Mouse (Mus musculus) midbrain, embryonic 14.5 days (tissue): ENCODE measurements around the gene Tmprss3. TPM values are rescaled to one million over a fixed set of nuclear protein-coding genes. Genes with fewer than 3 reads are reported as not detected.

Source experiments
- ATAC-seq: fragments of 200-750 bp; cut with Nextera tagmentation; 2 replicates; pipeline ENCODE4 v1.8.0; 2017; ENCODE audit warnings: moderate number of reproducible peaks, moderate library complexity; ENCODE audit not compliant: low FRiP score, low TSS enrichment
- DNase-seq: peaks from one replicate; pipeline ENCODE4 v3.0.0-alpha.2; 2015
- H3K27ac ChIP-seq: fragments of 300-500 bp; sonication (generic); replicated peaks from 2 replicates; pipeline ENCODE4 v1.5.1; 2014; ENCODE audit warnings: mild to moderate bottlenecking, low read depth, low read length, moderate library complexity
- H3K27me3 ChIP-seq: fragments of 300-500 bp; sonication (generic); 2 replicates; pipeline ENCODE4 v1.6.1; 2014; ENCODE audit warnings: low read length, control low read depth, mixed read lengths; ENCODE audit not compliant: control insufficient read depth, insufficient read depth
- H3K36me3 ChIP-seq: fragments of 300-500 bp; sonication (generic); 2 replicates; pipeline ENCODE4 v1.6.1; 2014; ENCODE audit warnings: low read length, control low read depth; ENCODE audit not compliant: control insufficient read depth, insufficient read depth
- H3K4me1 ChIP-seq: fragments of 300-500 bp; sonication (generic); 2 replicates; pipeline ENCODE4 v1.6.1; 2014; ENCODE audit warnings: mild to moderate bottlenecking, antibody characterized with exemption, low read length, control low read depth; ENCODE audit not compliant: control insufficient read depth, insufficient read depth
- H3K4me2 ChIP-seq: fragments of 300-500 bp; sonication (generic); 2 replicates; pipeline ENCODE4 v1.6.1; 2014; ENCODE audit warnings: mild to moderate bottlenecking, low read length, moderate library complexity
- H3K4me3 ChIP-seq: fragments of 300-500 bp; sonication (generic); replicated peaks from 2 replicates; pipeline ENCODE4 v1.5.1; 2014; ENCODE audit warnings: low read depth, low read length
- H3K9ac ChIP-seq: fragments of 300-500 bp; sonication (generic); replicated peaks from 2 replicates; pipeline ENCODE4 v1.6.1; 2014; ENCODE audit warnings: mild to moderate bottlenecking, low read length, moderate library complexity
- H3K9me3 ChIP-seq: fragments of 300-500 bp; sonication (generic); 2 replicates; pipeline ENCODE4 v1.6.1; 2016; ENCODE audit warnings: low read length, control low read depth, mixed read lengths; ENCODE audit not compliant: control insufficient read depth
- WGBS: fragments of 180-500 bp; shearing (Covaris S2); extraction: QIAGEN DNeasy Blood & Tissue Kit; methylation state at CpG from one replicate; pipeline ENCODE4 v1.1.7; 2014; 5-methylcytosine and 5-hydroxymethylcytosine counted together
- polyA plus RNA-seq: library from polyadenylated mRNA; unstranded; fragments of >200 nt; fragmentation: Nextera tagmentation; extraction: Ambion mirVana; gene quantifications from 2 replicates; pipeline ENCODE4 v1.2.1, GENCODE M21; 2014

Tmprss3 gene
- polyA plus RNA-seq, 1 experiment from 2014 or later: not detected

GRCm38 (mm10) chr17:31231780-31232179, 33.0 kb upstream of the Tmprss3 start:
- no peak overlapping the region for H3K4me2 ChIP-seq
- H3K36me3 ChIP-seq: no peaks in the 10 kb centered on the region
- no peaks in the 10 kb centered on the region for H3K9me3 ChIP-seq
- WGBS: 34% methylated on average over 6 of the region's 6 CpGs
- H3K27me3 ChIP-seq: no peaks in the 10 kb centered on the region
- no peak overlapping the region for H3K4me3 ChIP-seq
- DNase-seq (no peak), ATAC-seq (no peak)
- H3K9ac ChIP-seq: no peak overlapping the region
- no peak overlapping the region; the same call in 1 of the 2 replicates for H3K27ac ChIP-seq
- peaks cover 4% of the 10 kb centered on the region; the same call in 1 of the 2 replicates for H3K4me1 ChIP-seq

DNA sequence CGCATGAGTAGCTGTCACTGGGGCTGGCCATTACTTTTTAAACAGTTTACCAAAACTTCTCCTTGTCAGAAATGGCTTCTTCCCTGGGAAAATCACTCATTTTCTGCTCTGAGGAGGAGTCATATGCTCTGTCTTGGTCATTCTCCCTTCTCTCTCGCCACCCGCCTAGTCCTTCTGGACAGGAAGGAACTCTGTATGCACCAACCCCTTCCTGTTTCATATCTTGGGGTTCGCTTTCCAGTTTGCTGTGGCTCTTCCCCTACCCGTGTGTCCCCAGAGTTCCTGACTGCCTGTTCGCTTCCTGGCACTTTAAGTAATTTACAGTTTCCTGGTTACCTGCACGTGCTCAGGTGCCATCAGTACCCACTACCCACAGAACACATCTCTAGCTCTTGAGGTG, 28.2 kb upstream of the Tmprss3 start:
- Histone ChIP-seq H3K9me3 (no peaks in the 10 kb centered on the region), H3K4me2 (no peak overlapping the region), H3K27me3 (no peaks in the 10 kb centered on the region), H3K9ac (no peak overlapping the region), H3K4me1 (peaks cover 2% of the 10 kb centered on the region; the same call in 1 of the 2 replicates), H3K36me3 (no peaks in the 10 kb centered on the region), H3K27ac (no peak overlapping the region), H3K4me3 (no peak overlapping the region)
- no peak for ATAC-seq
- WGBS: 91% methylated on average over 7 of the region's 7 CpGs
- DNase-seq: no peak

- ATAC-seq (no peak), DNase-seq (no peak)
- H3K27ac ChIP-seq: no peak overlapping the region
- no peak overlapping the region for H3K4me3 ChIP-seq
- no peak overlapping the region for H3K4me2 ChIP-seq
- no peak overlapping the region for H3K9ac ChIP-seq
- WGBS: 69% methylated on average over 3 of the region's 3 CpGs
- no peaks in the 10 kb centered on the region for H3K4me1 ChIP-seq
- H3K9me3 ChIP-seq: no peaks in the 10 kb centered on the region
- H3K36me3 ChIP-seq: no peaks in the 10 kb centered on the region
- H3K27me3 ChIP-seq: no peaks in the 10 kb centered on the region
These were observed 27.6 kb upstream of the Tmprss3 start for GRCm38 (mm10) chr17:31226368-31226767.

DNA sequence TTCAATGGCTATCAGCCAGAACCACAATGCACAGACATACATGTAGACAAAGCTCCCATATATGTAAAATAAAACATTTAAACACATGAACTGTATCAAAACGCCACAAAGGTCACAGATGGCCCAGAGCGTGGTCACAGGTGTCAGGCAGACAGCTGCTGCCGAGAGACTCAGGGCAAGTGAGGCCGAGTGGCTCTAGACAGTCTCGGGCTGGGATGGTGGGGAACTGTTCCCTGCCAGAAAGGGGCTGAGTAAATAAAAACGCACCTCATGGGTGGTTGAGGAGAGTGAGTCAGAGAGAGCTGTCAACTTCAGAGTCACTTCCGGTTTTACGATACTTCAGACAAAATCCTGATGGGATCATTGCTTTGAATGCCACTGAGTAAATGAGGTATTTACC, 25.8 kb upstream of the Tmprss3 start:
- DNase-seq: no peak
- no peak overlapping the region for H3K9ac ChIP-seq
- no peaks in the 10 kb centered on the region for H3K4me1 ChIP-seq
- H3K27me3 ChIP-seq: no peaks in the 10 kb centered on the region
- H3K27ac ChIP-seq: no peak overlapping the region
- no peaks in the 10 kb centered on the region for H3K36me3 ChIP-seq
- H3K4me3 ChIP-seq: no peak overlapping the region
- no peaks in the 10 kb centered on the region for H3K9me3 ChIP-seq
- WGBS: 87% methylated on average over 8 of the region's 8 CpGs
- no peak for ATAC-seq
- H3K4me2 ChIP-seq: no peak overlapping the region

- Histone ChIP-seq H3K9ac (no peak overlapping the region), H3K27ac (no peak overlapping the region), H3K4me2 (no peak overlapping the region), H3K4me1 (no peaks in the 10 kb centered on the region), H3K36me3 (no peaks in the 10 kb centered on the region), H3K4me3 (no peak overlapping the region), H3K27me3 (no peaks in the 10 kb centered on the region), H3K9me3 (no peaks in the 10 kb centered on the region)
- DNase-seq (no peak), ATAC-seq (no peak)
- WGBS: 82% methylated on average over 7 of the region's 7 CpGs
These were observed 25.1 kb upstream of the Tmprss3 start for GRCm38 (mm10) chr17:31223835-31224234.

DNA sequence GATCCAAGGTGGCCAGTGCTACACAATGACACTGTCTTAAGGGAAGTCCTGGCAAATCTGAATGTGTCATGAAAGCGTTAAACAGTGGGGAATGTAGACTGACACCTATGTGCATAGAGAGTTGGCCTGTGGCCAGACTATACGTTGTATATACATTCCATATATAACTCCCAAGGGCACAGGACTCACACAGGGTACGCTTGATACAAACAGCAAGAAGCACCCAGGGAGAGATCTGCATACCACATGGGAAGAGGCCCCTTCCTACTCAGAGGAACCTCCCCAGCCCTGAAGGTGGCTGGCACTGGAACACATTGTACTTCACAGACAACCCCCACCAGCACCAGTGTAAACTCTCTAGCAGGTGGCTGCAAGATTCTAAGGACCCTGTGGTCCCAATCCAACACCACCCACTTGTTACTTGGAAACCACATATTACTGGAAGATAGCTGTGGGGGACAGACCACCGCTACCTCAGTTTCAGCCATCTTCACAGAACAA, 24.1 kb upstream of the Tmprss3 start:
- Histone ChIP-seq H3K36me3 (no peaks in the 10 kb centered on the region), H3K27me3 (no peaks in the 10 kb centered on the region), H3K4me1 (no peaks in the 10 kb centered on the region), H3K9ac (no peak overlapping the region), H3K4me3 (no peak overlapping the region), H3K4me2 (no peak overlapping the region), H3K9me3 (no peaks in the 10 kb centered on the region), H3K27ac (no peak overlapping the region)
- ATAC-seq: no peak
- DNase-seq: no peak
- WGBS: 89% methylated on average over 4 of the region's 4 CpGs

DNA sequence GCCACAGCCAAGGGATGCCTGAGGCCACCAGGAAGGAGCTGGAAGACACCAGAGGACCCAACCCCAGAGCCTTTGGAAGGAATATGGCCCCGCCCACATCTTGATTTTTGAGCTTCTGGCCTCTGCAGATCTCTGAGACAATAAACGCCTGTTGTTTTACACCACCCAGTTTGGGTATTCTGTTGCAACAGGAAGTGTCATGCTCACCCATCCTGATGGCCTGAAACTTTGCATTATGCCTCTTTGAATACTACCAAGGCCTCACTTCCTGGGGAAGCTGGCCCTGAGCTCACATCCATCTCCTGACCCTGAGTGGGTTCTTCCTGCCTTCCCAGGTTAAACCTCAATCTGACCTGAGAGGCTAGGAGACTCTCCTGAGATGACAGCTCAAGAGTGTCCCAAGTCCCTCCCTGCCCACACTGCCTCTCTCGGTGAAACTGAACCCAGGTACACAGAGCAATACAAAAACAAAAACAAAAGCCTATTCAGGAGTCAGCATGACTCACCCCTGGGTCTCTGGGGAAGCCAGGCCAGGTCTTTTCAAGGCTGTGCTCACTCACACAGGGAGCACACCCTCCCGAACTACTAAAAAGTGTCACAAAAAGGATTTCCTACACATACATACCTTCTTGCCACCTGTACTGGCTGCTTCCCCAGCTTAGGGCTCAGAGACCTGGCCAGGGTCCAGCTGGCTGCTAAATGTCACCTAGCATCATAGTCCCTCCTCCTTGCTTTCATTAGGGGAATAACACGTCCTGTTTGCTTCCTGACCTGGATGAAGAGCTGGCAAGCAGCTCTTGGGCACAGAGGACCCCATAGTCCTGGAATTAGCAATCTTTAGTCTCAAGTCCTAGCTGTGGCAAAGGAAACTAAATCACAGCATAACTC, 17.5 kb upstream of the Tmprss3 start:
- Histone ChIP-seq H3K36me3 (no peaks in the 10 kb centered on the region), H3K4me3 (no peak overlapping the region), H3K27me3 (no peaks in the 10 kb centered on the region), H3K4me1 (no peaks in the 10 kb centered on the region), H3K9me3 (no peaks in the 10 kb centered on the region), H3K9ac (no peak overlapping the region), H3K4me2 (no peak overlapping the region), H3K27ac (no peak overlapping the region)
- no peak for ATAC-seq
- 54% methylated on average over 5 of the region's 5 CpGs for WGBS
- DNase-seq: no peak

GRCm38 (mm10) chr17:31211881-31212280, 13.1 kb upstream of the Tmprss3 start:
- DNase-seq (no peak), ATAC-seq (no peak)
- WGBS: 91% methylated on average over 6 of the region's 6 CpGs
- Histone ChIP-seq H3K27me3 (no peaks in the 10 kb centered on the region), H3K9ac (no peak overlapping the region), H3K4me1 (no peaks in the 10 kb centered on the region), H3K4me2 (no peak overlapping the region), H3K36me3 (no peaks in the 10 kb centered on the region), H3K4me3 (no peak overlapping the region), H3K27ac (no peak overlapping the region), H3K9me3 (no peaks in the 10 kb centered on the region)

DNA sequence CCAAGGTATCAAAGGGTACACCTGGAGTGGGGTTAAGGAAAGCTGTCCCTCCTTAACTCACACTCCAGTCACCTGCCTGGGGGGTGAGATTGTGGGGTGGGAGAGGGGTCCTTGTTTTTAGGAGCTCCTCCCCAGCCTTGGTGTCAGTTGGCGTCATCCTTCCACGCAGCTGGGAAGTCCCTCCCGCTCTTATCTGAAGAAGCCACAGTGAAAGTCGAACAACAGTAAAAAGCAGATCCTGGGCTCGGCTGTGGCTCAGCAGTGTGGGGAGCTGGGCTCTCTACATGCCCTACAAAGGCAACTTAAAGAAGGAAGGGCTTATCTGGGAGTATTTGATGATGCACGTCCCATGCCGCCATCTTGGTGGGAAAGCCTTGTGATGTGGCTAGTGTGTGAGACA, 11.5 kb upstream of the Tmprss3 start:
- H3K4me3 ChIP-seq: no peak overlapping the region
- no peak overlapping the region for H3K27ac ChIP-seq
- DNase-seq: no peak
- no peak for ATAC-seq
- no peaks in the 10 kb centered on the region for H3K9me3 ChIP-seq
- 94% methylated on average over 7 of the region's 7 CpGs for WGBS
- H3K9ac ChIP-seq: no peak overlapping the region
- no peaks in the 10 kb centered on the region for H3K36me3 ChIP-seq
- H3K27me3 ChIP-seq: no peaks in the 10 kb centered on the region
- H3K4me1 ChIP-seq: no peaks in the 10 kb centered on the region
- H3K4me2 ChIP-seq: no peak overlapping the region
